Mouse (Mus musculus) adrenal gland (tissue): Measurements from ENCODE around the gene Olfr262.
"Not testable (repeated sequence)": the region's sequence is repeated elsewhere in the genome, so short reads cannot be mapped to it uniquely, and the experiment has no call there.

Experiments used
- intact Hi-C: fragments of 180-260 bp; cut with DNase I; formaldehyde crosslinking; loops from one replicate; pipeline ENCODE4 v1.15.1; 2025
- long read RNA-seq, 2 experiments: library from polyadenylated mRNA; unstranded; transcript quantifications; one replicate each; pipeline ENCODE4 v2.0.0; 2020; ENCODE audit warnings: borderline replicate concordance in 1 of 2; ENCODE audit not compliant: insufficient replicate concordance in 1 of 2

Gene Olfr262
- long read RNA-seq, experiment 1: 0 reads
- long read RNA-seq, experiment 2: 0 reads

DNA sequence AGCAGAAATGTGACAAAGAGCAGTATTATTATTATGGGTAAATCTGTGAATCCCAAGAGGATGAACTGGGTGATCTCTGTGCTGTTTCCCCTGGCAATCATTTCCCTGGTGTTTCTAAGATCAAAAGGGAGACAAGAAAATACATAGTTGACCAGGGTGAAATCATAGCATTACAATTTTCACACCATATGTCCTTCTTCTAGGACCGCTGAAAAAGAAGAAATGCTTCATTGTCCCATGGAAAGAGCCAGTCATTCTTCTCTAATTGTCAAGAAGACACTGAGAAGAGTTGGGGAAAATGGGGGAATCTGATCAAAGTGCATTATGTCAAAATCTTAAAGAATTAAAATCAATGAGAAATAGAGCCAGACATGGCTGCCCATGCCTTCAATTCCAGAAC is at the start of gene Olfr262:
Olfr262 (minus strand) TSS at position 101 of the 400 bp plus-strand sequence.
- intact Hi-C loops: no loop called here

DNA sequence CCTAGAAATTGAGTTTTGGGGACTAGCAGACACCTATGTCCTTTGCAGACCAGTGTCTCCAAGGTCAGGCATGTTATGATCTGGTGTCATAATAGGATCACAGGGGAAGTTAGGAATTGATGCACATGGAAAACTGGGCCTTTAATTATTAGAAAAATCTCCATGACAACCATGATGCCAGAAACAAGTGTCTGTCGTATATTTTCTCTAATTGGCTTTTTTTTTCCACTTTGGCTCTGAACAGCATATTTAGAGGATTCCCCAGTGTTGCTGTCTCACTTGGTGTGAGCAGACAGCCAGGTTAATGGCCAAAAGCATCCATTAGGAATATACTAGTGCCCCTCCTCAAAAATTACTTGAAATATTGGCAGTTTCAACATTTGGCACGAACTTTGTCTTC is 38.1 kb upstream of the Olfr262 start, which contains the start of gene Olfr1434:
Olfr1434 (plus strand) TSS at position 301 of the 400 bp plus-strand sequence.
- intact Hi-C loops: no loop called here

DNA sequence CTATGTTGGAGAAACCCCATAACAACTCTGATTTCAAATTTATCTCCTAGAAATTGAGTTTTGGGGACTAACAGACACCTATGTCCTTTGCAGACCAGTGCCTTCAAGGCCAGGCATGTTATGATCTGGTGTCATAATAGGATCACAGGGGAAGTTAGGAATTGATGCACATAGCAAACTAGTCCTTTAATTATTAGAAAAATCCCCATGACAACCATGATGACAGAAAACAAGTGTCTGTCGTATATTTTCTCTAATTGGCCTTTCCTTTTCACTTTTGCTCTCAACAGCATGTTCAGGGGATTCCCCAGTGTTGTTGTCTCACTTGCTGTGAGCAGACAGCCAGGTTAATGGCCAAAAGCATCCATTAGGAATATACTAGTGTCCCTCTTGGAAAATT is 19.3 kb upstream of the Olfr262 start, which contains the start of gene Olfr235:
Olfr235 (plus strand) TSS at position 301 of the 400 bp plus-strand sequence.
- intact Hi-C loops: no loop called here

DNA sequence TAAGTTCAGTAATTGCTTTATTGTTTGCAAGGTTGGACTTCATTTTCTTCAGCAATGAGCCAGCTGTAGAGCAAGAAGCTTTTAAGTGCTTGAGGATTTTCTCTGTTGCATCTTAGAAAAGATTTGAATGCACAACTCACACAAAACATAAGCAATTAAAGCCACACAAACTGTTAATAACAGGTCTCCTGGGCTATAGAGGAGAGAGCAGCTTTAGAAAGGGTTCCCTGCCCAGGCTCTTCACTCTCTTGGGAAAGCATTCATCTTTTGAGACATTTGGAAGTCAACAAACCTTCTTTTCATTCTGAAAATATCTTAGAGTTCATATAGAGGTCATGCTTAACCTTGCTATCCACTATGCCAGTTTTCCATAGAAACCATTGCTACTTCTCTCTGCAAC is 9.0 kb downstream of the Olfr262 start, which contains the start of gene Olfr1432:
Olfr1432 (minus strand) TSS at position 101 of the 400 bp plus-strand sequence.
- intact Hi-C loops: not testable (repeated sequence)

DNA sequence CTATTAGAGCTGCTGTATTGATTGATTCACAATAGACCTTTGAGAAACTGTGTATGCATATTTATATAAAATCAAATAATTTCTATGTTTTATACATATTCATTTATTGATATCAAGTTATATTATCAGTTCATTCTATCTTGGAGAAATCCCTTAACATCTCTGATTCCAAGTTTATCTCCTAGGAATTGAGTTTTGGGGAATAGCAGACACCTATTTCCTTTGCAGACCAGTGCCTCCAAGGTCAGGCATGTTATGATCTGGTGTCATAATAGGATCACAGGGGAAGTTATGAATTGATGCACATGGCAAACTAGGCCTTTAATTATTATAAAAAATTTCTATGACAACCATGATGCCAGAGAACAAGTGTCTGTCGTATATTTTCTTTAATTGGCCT is 41.1 kb downstream of the Olfr262 start, which contains the start of gene Olfr1431:
Olfr1431 (plus strand) TSS at position 301 of the 400 bp plus-strand sequence.
- intact Hi-C loops: no loop called here

DNA sequence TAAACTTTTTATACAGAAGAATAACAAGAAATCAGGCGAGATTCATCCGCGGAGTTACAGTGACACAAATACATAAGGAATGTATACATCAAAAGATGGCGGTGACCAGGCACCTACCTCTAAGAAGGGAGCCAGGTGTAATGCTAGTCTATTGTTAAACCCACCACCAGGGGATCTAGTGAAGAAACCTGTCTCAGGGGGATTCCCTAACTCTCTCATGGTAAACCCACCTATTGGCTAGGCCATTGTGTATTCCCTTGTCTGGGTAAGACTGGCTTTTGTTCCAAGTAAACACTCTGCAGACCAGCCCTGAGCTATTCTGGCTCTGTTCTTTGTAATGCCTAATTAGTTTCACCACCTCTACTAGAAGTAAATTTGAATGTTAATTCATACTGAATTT is 42.4 kb downstream of the Olfr262 start:
- intact Hi-C loops: not testable (repeated sequence)
